Mouse (Mus musculus): Measurements from ENCODE around the gene Clec9a. TPM values are rescaled to one million over a fixed set of nuclear protein-coding genes. Genes with fewer than 3 reads are reported as not detected.

Clec9a gene
- polyA plus RNA-seq, 1 experiment = not detected

DNA sequence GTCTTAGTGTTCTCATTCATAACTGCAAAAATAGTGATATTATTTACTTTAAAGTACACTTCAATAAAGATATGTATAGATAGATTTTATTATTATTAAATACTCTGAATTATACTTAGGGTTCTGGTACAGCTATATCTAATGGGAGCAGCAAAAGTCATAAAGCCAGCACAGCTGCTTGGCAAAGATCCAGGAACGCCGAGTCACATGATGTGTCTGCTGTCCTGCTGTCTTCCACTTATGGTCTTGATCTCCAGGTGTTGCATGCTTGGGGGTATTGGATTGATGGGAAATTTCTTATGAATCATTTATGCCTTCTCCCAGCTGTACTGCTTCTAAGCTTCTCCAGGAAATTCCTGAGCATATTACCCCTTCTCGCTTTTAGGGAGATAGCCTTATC is 25.2 kb upstream of the Clec9a start:
- no peak overlapping the region for H3K4me2 ChIP-seq (ENCODE audit: low read depth)
- no peak overlapping the region for H3K4me3 ChIP-seq
- no peak overlapping the region for H3ac ChIP-seq (ENCODE audit: control insufficient read depth, insufficient read length)
- H3K36me3 ChIP-seq (ENCODE audit: control insufficient read depth, insufficient read depth) = no peaks in the 10 kb centered on the region
- H3K27me3 ChIP-seq (ENCODE audit: control insufficient read depth, insufficient read depth, insufficient read length) = no peaks in the 10 kb centered on the region
- no peaks in the 10 kb centered on the region for H3K79me2 ChIP-seq (ENCODE audit: control insufficient read depth, insufficient read depth)
- TF ChIP-seq MYOD1 (IDR thresholded peaks at IDR 0.05; ENCODE audit: control insufficient read depth in 1 of 3, insufficient read length in 2 of 3, low read depth in 2 of 3) = peak in 1 of 3 experiments; percentile 12
- no peak for TF ChIP-seq POLR2AphosphoS2 (IDR thresholded peaks at IDR 0.05; ENCODE audit: insufficient read length, low read depth)
- TF ChIP-seq POLR2A (IDR thresholded peaks at IDR 0.05; ENCODE audit: insufficient read length, low read depth) = no peak
- TF ChIP-seq USF1 (IDR thresholded peaks at IDR 0.05; ENCODE audit: low read depth) = peak; percentile 73

DNA sequence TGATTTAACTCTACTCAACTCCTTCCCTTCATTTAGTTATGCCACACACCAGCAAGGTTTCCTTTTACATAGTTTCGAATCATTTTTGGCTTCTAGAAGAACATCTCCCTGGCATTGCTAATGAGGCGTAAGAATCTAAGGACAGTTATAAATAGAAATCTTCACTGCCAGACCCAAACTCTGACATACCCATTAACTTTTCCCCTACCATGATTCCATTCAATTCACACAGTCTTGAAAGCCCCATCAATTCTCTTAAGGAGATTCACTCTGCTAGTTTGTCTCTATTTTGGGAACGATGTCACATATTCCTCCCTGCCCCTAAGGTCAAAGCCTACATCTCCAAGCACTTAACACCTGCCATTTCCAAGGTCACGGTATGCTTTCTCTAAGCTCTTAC is 23.7 kb upstream of the Clec9a start:
- H3K79me2 ChIP-seq (ENCODE audit: control insufficient read depth, insufficient read depth) = no peaks in the 10 kb centered on the region
- no peak overlapping the region for H3K4me2 ChIP-seq (ENCODE audit: low read depth)
- H3K27me3 ChIP-seq (ENCODE audit: control insufficient read depth, insufficient read depth, insufficient read length) = no peaks in the 10 kb centered on the region
- TF ChIP-seq TCF3 (IDR thresholded peaks at IDR 0.05; ENCODE audit: insufficient read length, low read depth) = no peak
- H3K4me3 ChIP-seq = no peak overlapping the region
- no peak overlapping the region for H3ac ChIP-seq (ENCODE audit: control insufficient read depth, insufficient read length)
- H3K36me3 ChIP-seq (ENCODE audit: control insufficient read depth, insufficient read depth) = no peaks in the 10 kb centered on the region

DNA sequence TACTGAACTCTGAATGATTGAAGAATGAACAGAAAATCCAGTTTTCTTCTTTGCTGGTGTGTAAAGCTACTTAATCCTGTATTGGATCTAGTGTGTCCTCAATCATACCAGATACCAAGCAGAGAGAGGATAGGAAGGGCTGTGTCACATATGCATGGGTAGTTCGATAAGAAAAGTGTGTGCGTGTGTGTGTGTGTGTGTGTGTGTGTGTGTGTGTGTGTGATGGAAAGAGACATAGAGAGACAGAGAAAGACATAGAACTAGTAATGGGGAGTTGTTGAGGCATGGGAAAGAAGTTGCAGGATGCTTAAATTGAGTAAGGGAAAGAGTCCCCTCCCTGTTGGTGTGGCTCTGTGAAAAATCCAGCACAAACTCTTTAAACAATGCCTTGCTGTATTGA is 22.9 kb upstream of the Clec9a start, which contains the start of gene Clec12b:
TSS of gene Clec12b (minus strand) at position 101 of the 400 bp plus-strand sequence.
- no peaks in the 10 kb centered on the region for H3K27me3 ChIP-seq (ENCODE audit: control insufficient read depth, insufficient read depth, insufficient read length)
- TF ChIP-seq TCF12 (IDR thresholded peaks at IDR 0.05; ENCODE audit: insufficient read depth, poor library complexity, severe bottlenecking) (no peak), REST (IDR thresholded peaks at IDR 0.05; ENCODE audit: insufficient read depth, insufficient read length) (no peak), USF1 (IDR thresholded peaks at IDR 0.05; ENCODE audit: low read depth) (no peak), MYOD1 (IDR thresholded peaks at IDR 0.05; ENCODE audit: control insufficient read depth in 1 of 3, insufficient read length in 2 of 3, low read depth in 2 of 3) (no peak), SRF (IDR thresholded peaks at IDR 0.05; ENCODE audit: control insufficient read depth, insufficient read length, low read depth) (no peak), TCF3 (IDR thresholded peaks at IDR 0.05; ENCODE audit: insufficient read length, low read depth) (no peak), POLR2AphosphoS2 (IDR thresholded peaks at IDR 0.05; ENCODE audit: insufficient read length, low read depth) (no peak), POLR2A (IDR thresholded peaks at IDR 0.05; ENCODE audit: insufficient read length, low read depth) (no peak), CEBPB (IDR thresholded peaks at IDR 0.05; ENCODE audit: insufficient read depth, poor library complexity, severe bottlenecking) (no peak), MYOG (IDR thresholded peaks at IDR 0.05; ENCODE audit: control insufficient read depth in 1 of 3, insufficient read depth in 1 of 3, insufficient read length in 2 of 3, low read depth in 2 of 3) (no peak), E2F4 (IDR thresholded peaks at IDR 0.05; ENCODE audit: insufficient read depth) (no peak), MAX (IDR thresholded peaks at IDR 0.05; ENCODE audit: low read depth) (no peak)
- H3K79me2 ChIP-seq (ENCODE audit: control insufficient read depth, insufficient read depth) = no peaks in the 10 kb centered on the region

DNA sequence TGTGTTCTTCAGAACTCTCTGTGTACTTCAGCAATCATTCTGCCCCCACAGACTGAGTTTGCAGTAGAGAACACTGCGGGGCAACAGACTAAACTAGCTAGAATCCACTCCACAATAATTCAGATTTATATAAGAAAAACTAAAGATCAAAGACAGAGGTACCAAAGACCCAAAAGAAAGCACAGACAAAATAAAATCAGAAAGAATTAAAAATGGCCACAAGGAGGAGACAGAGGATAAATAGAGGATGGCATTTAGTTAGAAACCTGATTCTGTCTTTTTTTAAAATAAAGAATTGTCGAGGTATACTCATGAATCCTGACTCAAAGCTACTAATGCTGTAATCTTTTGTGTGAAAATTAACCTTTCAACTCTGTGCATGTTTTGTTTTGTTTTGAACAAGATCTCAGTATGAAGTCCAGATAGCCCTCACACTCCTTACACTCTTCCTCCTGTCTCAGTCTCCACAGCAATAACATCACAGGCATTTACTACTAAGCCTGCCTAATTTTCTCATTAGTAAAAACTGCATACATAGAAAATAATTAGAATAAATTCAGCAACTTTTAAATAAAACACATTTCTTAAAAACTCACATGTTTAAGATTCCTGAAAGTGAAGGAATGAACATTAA is 15.5 kb upstream of the Clec9a start:
- no peaks in the 10 kb centered on the region for H3K27me3 ChIP-seq (ENCODE audit: control insufficient read depth, insufficient read depth, insufficient read length)
- no peak for TF ChIP-seq CEBPB (IDR thresholded peaks at IDR 0.05; ENCODE audit: insufficient read depth, poor library complexity, severe bottlenecking)
- TF ChIP-seq MYOG (IDR thresholded peaks at IDR 0.05; ENCODE audit: control insufficient read depth in 1 of 3, insufficient read depth in 1 of 3, insufficient read length in 2 of 3, low read depth in 2 of 3) = no peak
- TF ChIP-seq POLR2A (IDR thresholded peaks at IDR 0.05; ENCODE audit: insufficient read length, low read depth) = no peak
- TF ChIP-seq REST (IDR thresholded peaks at IDR 0.05; ENCODE audit: insufficient read depth, insufficient read length) = no peak
- no peak for TF ChIP-seq TCF3 (IDR thresholded peaks at IDR 0.05; ENCODE audit: insufficient read length, low read depth)
- TF ChIP-seq USF1 (IDR thresholded peaks at IDR 0.05; ENCODE audit: low read depth) = no peak
- no peak for TF ChIP-seq E2F4 (IDR thresholded peaks at IDR 0.05; ENCODE audit: insufficient read depth)
- TF ChIP-seq TCF12 (IDR thresholded peaks at IDR 0.05; ENCODE audit: insufficient read depth, poor library complexity, severe bottlenecking) = no peak
- no peak for TF ChIP-seq POLR2AphosphoS2 (IDR thresholded peaks at IDR 0.05; ENCODE audit: insufficient read length, low read depth)
- TF ChIP-seq MYOD1 (IDR thresholded peaks at IDR 0.05; ENCODE audit: control insufficient read depth in 1 of 3, insufficient read length in 2 of 3, low read depth in 2 of 3) = no peak
- no peak for TF ChIP-seq SRF (IDR thresholded peaks at IDR 0.05; ENCODE audit: control insufficient read depth, insufficient read length, low read depth)
- no peak for TF ChIP-seq MAX (IDR thresholded peaks at IDR 0.05; ENCODE audit: low read depth)
- H3K4me2 ChIP-seq (ENCODE audit: low read depth) = no peak overlapping the region
- no peaks in the 10 kb centered on the region for H3K79me2 ChIP-seq (ENCODE audit: control insufficient read depth, insufficient read depth)
- H3K36me3 ChIP-seq (ENCODE audit: control insufficient read depth, insufficient read depth) = no peaks in the 10 kb centered on the region
- no peak overlapping the region for H3K4me3 ChIP-seq
- no peak overlapping the region for H3ac ChIP-seq (ENCODE audit: control insufficient read depth, insufficient read length)

More for the DNA sequence above, 22.9 kb upstream of the Clec9a start, which contains the start of gene Clec12b:
- Histone ChIP-seq H3K4me3 (no peak within 1 kb of the TSS), H3K4me2 (ENCODE audit: low read depth) (no peak within 1 kb of the TSS), H3K36me3 (ENCODE audit: control insufficient read depth, insufficient read depth) (no peaks in the 10 kb centered on the region), H3ac (ENCODE audit: control insufficient read depth, insufficient read length) (no peak within 1 kb of the TSS)

DNA sequence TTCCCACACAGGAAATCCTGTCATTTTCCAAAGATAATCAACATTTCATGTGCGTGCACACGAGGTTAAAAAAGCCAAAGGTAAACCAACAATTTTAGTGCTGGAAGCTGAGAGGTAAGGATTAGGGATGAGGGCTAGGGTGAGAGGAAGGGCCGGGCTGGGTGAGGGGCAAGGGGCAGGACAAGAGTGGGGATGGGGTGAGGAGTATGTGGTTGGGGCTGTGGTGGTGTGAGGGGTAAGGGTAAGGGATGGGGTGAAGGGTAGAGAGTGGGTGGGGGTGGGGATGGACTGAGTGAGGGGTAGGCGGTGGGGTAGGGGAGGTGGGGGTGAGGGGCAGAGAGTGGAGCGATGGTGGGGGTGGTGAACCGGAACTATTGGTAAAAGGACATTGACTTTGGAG is 14.9 kb upstream of the Clec9a start:
- H3K4me3 ChIP-seq = no peak overlapping the region
- H3K27me3 ChIP-seq (ENCODE audit: control insufficient read depth, insufficient read depth, insufficient read length) = no peaks in the 10 kb centered on the region
- no peak overlapping the region for H3K4me2 ChIP-seq (ENCODE audit: low read depth)
- H3ac ChIP-seq (ENCODE audit: control insufficient read depth, insufficient read length) = no peak overlapping the region
- H3K79me2 ChIP-seq (ENCODE audit: control insufficient read depth, insufficient read depth) = no peaks in the 10 kb centered on the region
- H3K36me3 ChIP-seq (ENCODE audit: control insufficient read depth, insufficient read depth) = no peaks in the 10 kb centered on the region
- TF ChIP-seq MYOG (IDR thresholded peaks at IDR 0.05; ENCODE audit: control insufficient read depth in 1 of 3, insufficient read depth in 1 of 3, insufficient read length in 2 of 3, low read depth in 2 of 3) = no peak
- no peak for TF ChIP-seq REST (IDR thresholded peaks at IDR 0.05; ENCODE audit: insufficient read depth, insufficient read length)
- TF ChIP-seq TCF12 (IDR thresholded peaks at IDR 0.05; ENCODE audit: insufficient read depth, poor library complexity, severe bottlenecking) = no peak
- TF ChIP-seq USF1 (IDR thresholded peaks at IDR 0.05; ENCODE audit: low read depth) = no peak
- TF ChIP-seq POLR2AphosphoS2 (IDR thresholded peaks at IDR 0.05; ENCODE audit: insufficient read length, low read depth) = no peak

Measured in myocyte (in vitro differentiated cells).